ENCODE assay signal across 8 mouse cellular contexts in the genomic region with DNA sequence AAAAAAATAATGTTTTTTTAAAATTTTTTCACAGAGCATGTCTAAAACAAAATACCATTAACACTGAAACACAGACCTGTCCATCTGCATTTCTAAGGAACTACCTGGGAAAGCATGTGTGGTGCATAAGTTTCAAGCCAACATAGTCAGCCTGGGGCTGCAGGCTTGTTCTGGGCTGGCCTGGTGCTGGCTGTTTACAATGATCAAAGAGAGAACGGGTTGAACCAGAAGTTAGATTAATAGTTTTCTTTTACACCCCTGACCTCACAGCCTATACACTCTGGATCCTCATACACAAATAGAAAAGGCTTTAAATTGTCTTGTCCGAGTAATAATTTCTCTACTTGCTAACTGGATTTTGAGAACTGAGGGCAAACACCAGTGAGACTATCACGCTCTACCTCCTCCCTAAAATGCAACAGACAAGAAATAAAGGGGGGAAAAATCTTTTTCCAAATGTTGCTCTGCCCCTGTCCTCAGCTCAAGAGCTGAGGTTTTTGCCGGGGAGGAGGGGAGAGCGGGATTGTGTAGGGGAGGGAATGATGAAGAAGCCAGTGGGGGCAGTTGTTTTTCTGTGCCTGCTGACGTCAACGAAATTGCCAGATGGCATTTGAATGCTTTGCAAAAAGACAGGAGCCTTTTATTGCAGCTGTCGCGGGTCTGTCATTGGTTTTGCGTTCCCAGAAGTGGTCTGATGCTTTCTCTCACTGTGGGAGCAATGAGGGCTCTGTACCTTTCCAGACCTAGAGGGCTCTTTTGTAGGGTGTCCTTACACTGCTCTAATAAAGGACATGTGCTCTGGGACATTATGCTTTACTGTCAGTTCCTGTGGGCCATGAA.
DNase-seq lines count a peak whose midpoint lies in the region; ATAC-seq and TF ChIP-seq lines count a peak whose summit lies in the region.

No protein-coding gene starts in this region.

- no peaks in the 10 kb centered on the region for H3K36me3 ChIP-seq in lung, postnatal 0 days (ENCODE audit: insufficient read depth, low read length)
- no peaks in the 10 kb centered on the region for H3K36me3 ChIP-seq in forebrain, embryonic 15.5 days

- TF ChIP-seq CTCF in lung, postnatal 0 days (IDR thresholded peaks at IDR 0.05) = no peak

- no peak overlapping the region for H3K9ac ChIP-seq in lung, postnatal 0 days (replicated peaks; ENCODE audit: low read depth)
- no peak overlapping the region for H3K9ac ChIP-seq in forebrain, embryonic 15.5 days (replicated peaks)

- WGBS in lung, postnatal 0 days = 25% methylated on average over 10 of the region's 10 CpGs
- WGBS in forebrain, embryonic 15.5 days = 23% methylated on average over 10 of the region's 10 CpGs

- no peaks in the 10 kb centered on the region for H3K4me1 ChIP-seq in lung, postnatal 0 days (ENCODE audit: insufficient read depth, low read depth, low read length)
- peaks cover 18% of the 10 kb centered on the region for H3K4me1 ChIP-seq in forebrain, embryonic 15.5 days

- ATAC-seq in lung, postnatal 0 days = peak; percentile 49
- peak; percentile 91 for ATAC-seq in forebrain, embryonic 15.5 days (replicated peaks)

- 0 out of 2 replicates have a peak overlapping the region, but pooled peaks have one; percentile 1 for H3K4me2 ChIP-seq in lung, postnatal 0 days (replicated peaks; ENCODE audit: low read depth, low read length)
- H3K4me2 ChIP-seq in forebrain, embryonic 15.5 days (replicated peaks) = no peak overlapping the region

- no peak overlapping the region for H3K4me3 ChIP-seq in lung, postnatal 0 days (ENCODE audit: low read depth, low read length)
- no peak overlapping the region for H3K4me3 ChIP-seq in forebrain, embryonic 15.5 days

- no peak overlapping the region for H3K27ac ChIP-seq in lung, postnatal 0 days (ENCODE audit: low read length)
- peak overlapping the region; percentile 82 for H3K27ac ChIP-seq in forebrain, embryonic 15.5 days (replicated peaks)

- no peak for TF ChIP-seq EP300 in lung, postnatal 0 days (IDR thresholded peaks at IDR 0.05)

- H3K9me3 ChIP-seq in lung, postnatal 0 days (ENCODE audit: low read length) = no peaks in the 10 kb centered on the region
- H3K9me3 ChIP-seq in forebrain, embryonic 15.5 days = no peaks in the 10 kb centered on the region

- H3K27me3 ChIP-seq in lung, postnatal 0 days (replicated peaks; ENCODE audit: insufficient read depth, low read length) = no peaks in the 10 kb centered on the region
- no peaks in the 10 kb centered on the region for H3K27me3 ChIP-seq in forebrain, embryonic 15.5 days

- DNase-seq in lung, postnatal 0 days (ENCODE audit: low spot score) = peak; percentile 63
- no peak for DNase-seq in lung, adult 18-20 months
- peak; percentile 39 to 50 for DNase-seq in layer of hippocampus, postnatal 10 days (ENCODE audit: low spot score in 2 of 2)
- DNase-seq in neural tube, embryonic 10.5 days (ENCODE audit: extremely low spot score, low spot score) = peak; percentile 50
- no peak for DNase-seq in yolk sac, embryonic 10.5 days (ENCODE audit: low spot score)
- no peak for DNase-seq in testis, postnatal 10 days (ENCODE audit: low spot score)
- no peak for DNase-seq in natural killer cell, adult 2 months (ENCODE audit: low spot score in 2 of 2)

Comparison
In these comparisons a context has a peak if more than half of its experiments do, and no peak if none do; other contexts are left out.
1. DNase-seq: peak in lung, postnatal 0 days (single experiment), layer of hippocampus, postnatal 10 days (2 of 2) and neural tube, embryonic 10.5 days (single experiment); none in lung, adult 18-20 months (0 of 2), yolk sac, embryonic 10.5 days (single experiment), testis, postnatal 10 days (single experiment) and natural killer cell, adult 2 months (0 of 2).